Mouse (Mus musculus) bone marrow macrophage, adult 2 months (primary cell): ENCODE results near the gene Rapgef1. TPM values are rescaled to one million over a fixed set of nuclear protein-coding genes. Genes with fewer than 3 reads are reported as not detected.

ENCODE experiments used
- H3K27ac ChIP-seq: 2 replicates; pipeline ENCODE4 v1.5.1; 2012; ENCODE audit warnings: low read depth, low read length; ENCODE audit not compliant: insufficient read depth
- H3K4me1 ChIP-seq: 2 replicates; pipeline ENCODE4 v1.6.1; 2012; ENCODE audit warnings: low read length; ENCODE audit not compliant: control insufficient read depth, insufficient read depth
- H3K4me3 ChIP-seq: 2 replicates; pipeline ENCODE4 v1.5.1; 2012; ENCODE audit warnings: mild to moderate bottlenecking, low read length, moderate library complexity; ENCODE audit not compliant: insufficient read depth
- CTCF ChIP-seq: IDR thresholded peaks from 2 replicates; pipeline ENCODE4 v1.5.1; 2012; ENCODE audit warnings: low read depth, mild to moderate bottlenecking, low read length, moderate library complexity
- POLR2A ChIP-seq: IDR thresholded peaks from 2 replicates; pipeline ENCODE4 v1.6.1; 2012; ENCODE audit warnings: mild to moderate bottlenecking, low read depth, low read length, borderline replicate concordance
- polyA plus RNA-seq: library from polyadenylated mRNA; stranded (reverse); fragments of >200 nt; gene quantifications from 2 replicates; pipeline ENCODE4 v1.2.4, GENCODE M21; 2012; ENCODE audit not compliant: missing spikeins, insufficient read depth, insufficient read length

Gene Rapgef1
- polyA plus RNA-seq, 1 experiment: 23.6 TPM

DNA sequence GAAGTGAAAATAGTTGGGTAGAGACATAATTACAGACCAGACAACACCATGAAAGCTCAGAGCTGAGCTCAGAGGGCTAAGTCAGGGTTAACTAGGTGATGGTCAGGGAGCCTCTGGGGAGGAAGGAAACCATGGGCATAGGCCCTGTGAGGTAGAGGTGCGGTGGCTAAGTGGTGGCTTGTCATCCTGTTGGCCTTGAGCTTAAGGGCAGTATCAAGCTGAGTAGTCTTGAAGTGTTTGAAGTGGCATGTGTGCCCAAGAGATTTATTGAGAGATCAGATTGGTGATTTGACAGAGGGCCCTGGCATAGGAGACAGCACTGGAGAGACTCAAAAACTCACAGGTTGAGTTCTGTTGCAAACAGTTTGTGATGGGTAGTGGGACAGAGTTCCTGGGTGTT is 36.6 kb downstream of the Rapgef1 start:
- peaks cover 27% of the 10 kb centered on the region for H3K4me1 ChIP-seq

DNA sequence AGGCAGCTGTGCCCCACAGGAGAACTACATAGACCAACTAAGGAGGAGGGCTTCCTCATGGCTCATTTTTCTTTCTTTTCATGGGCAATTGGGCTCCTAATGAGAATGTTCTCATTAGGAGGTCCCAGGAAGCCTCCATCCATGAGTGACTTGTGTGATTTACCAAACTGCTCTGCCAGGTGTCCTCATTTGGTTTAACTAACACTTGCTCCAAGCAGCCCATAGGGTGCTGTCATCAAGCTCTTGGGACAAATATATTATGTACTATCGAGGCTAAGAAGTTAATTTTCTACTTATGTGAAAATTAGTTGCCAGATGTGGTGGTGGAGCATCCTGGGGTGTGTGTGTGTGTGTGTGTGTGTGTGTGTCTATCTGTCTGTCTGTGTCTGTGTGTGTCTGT is 37.6 kb downstream of the Rapgef1 start:
- Histone ChIP-seq H3K4me1 (peaks cover 32% of the 10 kb centered on the region), H3K27ac (no peak overlapping the region), H3K4me3 (no peak overlapping the region)
- TF ChIP-seq CTCF: no peak

More for the DNA sequence above, 36.6 kb downstream of the Rapgef1 start:
- H3K4me3 ChIP-seq: no peak overlapping the region
- TF ChIP-seq CTCF: no peak
- no peak for TF ChIP-seq POLR2A
- H3K27ac ChIP-seq: no peak overlapping the region

DNA sequence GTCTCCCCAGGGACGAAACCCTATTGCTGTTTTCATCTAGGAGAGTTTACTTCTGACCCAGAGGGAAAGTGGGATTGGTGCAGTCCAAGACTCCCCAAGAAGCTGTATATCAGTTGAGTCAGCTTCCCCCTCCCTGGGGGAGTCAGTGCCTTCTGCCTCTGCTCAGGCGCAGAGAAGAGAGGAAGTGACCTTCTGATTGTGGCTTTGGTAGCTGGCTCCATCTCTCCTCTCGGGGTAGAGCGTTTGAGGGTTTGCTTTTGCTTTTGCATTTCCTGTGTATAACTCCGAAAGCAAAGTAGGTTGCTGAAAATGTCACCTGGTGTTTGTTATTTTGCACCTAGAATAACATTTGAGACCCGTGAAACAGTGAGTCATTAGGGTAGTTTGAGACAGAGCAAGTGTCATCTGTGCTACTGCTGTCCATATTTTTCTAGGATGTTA is 42.3 kb downstream of the Rapgef1 start:
- Histone ChIP-seq H3K4me1 (peaks cover 45% of the 10 kb centered on the region), H3K4me3 (peak overlapping the region; percentile 6), H3K27ac (peak overlapping the region; percentile 67)
- TF ChIP-seq POLR2A: no peak
- TF ChIP-seq CTCF: no peak

DNA sequence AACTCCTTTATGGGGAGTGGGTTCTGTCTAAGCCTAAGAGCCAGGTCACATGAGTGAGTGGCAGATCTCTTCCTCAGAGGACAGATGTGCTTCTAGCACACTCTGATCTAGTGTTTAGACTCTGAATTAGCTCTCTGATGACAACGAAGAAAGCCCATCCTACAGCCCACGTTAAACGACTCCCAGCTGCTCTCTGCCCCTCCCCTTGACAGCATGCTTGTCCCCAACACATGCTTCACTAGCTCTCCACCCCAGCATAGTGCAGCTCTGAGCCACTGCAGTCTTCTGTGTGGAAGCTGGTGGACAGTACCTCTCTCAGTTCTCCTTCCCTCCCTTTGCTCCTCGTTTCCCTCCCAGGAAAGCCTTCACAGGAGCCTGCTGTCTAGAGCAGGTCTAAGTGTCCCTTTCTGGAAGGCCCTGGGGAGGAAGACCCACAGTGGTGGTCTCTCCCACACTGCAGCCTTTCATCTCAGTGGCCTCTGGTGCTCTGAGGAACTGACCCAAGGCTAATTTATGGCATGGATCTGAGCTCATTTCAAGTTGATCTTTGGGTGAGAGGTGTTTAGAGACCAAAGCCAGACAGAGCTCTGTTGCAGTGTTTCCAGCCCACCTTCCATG is 43.8 kb downstream of the Rapgef1 start:
- Histone ChIP-seq H3K4me1 (peaks cover 51% of the 10 kb centered on the region), H3K27ac (peak overlapping the region; percentile 35), H3K4me3 (no peak overlapping the region)
- no peak for TF ChIP-seq POLR2A
- no peak for TF ChIP-seq CTCF

DNA sequence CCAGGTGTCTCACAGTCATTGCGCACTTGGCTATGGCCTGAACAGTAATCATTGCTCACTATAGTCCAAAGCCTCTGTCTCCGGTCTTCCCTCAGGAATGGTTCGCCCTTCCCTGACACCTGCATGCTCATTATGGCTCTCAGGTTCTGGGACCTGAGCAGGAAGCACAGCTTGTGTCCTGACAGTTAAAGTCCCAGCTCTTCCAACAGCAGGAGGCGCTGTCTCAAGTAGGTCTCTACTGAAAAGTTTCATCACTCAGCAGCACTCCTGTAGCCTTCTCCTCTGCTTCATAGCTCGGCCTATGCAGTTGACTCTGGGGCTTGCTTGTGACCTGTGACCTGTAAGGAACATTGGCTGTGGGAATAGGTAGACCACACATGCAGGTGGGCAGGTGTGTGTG is 45.9 kb downstream of the Rapgef1 start:
- TF ChIP-seq CTCF (peak; percentile 65), POLR2A (no peak)
- peaks cover 69% of the 10 kb centered on the region for H3K4me1 ChIP-seq
- H3K27ac ChIP-seq: no peak overlapping the region
- no peak overlapping the region for H3K4me3 ChIP-seq

DNA sequence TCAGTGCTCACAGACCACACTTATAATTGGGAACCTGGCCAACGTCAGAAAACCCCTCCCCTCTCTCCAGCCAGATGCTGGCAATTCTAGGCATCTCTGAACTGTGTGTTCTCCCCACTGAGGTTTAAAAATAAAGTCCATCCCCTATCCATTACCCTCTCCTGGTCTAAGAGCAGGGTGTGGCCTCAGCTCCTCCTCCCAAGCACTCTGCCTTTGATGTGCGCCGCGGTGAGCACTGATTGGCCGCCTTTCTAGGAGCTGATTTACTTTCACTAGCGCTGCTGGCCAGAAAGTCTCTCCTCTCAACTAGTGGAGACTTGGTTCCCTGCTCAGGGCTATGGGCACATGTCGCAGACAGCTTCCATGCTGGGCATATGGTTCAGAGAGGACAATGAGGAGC is 47.1 kb downstream of the Rapgef1 start:
- Histone ChIP-seq H3K27ac (no peak overlapping the region), H3K4me3 (no peak overlapping the region), H3K4me1 (peaks cover 69% of the 10 kb centered on the region)

DNA sequence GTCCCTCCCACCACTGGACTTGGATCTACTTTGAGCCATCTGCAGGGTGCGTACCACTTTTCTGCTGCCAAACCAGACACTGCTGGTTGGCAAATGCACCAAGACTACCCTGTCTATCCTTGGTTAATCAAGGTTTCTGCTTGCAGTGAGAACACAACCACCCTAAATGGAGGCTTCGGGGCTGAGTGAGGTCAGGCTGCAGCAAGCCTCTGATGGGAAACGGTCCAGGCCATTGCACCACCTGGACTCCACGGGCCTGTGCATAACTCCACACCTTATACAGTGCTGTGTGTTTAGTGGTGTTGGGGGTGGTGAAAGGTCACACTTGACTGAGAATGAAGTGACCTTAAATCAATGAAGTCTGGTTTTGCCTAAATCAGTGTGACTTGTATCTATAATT is 47.6 kb downstream of the Rapgef1 start:
- H3K27ac ChIP-seq: no peak overlapping the region
- TF ChIP-seq CTCF (no peak), POLR2A (no peak)
- peaks cover 72% of the 10 kb centered on the region for H3K4me1 ChIP-seq

More for the DNA sequence above, 47.1 kb downstream of the Rapgef1 start:
- TF ChIP-seq POLR2A (no peak), CTCF (no peak)

DNA sequence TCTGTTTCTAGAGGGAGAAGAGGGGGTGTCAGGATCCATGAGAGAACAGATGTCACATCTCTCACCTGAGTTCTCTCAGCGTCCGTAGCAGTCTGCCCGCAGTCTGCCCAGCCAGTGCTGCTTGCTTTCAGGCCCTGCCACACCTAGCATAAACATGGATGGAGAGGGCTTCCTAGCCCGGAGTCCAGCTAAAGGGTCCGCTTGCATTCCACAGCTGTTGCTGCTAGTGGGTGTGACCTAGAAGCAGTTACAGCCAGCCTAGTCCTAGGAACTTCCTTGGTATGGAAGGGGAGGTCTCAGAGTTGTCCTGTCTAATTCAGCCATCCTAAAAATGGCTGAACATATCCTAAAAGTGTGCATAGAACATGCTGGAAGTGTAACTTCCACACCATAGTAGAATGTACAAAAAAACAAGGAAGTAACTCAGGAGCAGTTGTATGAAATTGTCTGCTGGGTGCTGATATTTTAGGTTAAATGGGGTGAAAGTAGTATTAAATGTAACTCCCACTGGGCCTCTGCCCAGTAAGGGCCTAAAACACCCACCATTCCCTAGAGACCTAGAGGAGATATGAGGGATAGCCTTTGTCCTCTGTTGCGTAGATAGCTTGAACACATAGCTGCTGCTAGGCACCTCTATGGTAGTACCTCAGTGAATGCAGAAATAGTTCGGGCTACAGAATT is 48.6 kb downstream of the Rapgef1 start:
- Histone ChIP-seq H3K4me1 (peaks cover 70% of the 10 kb centered on the region), H3K4me3 (no peak overlapping the region), H3K27ac (no peak overlapping the region)
- TF ChIP-seq POLR2A (no peak), CTCF (no peak)

More for the DNA sequence above, 47.6 kb downstream of the Rapgef1 start:
- no peak overlapping the region for H3K4me3 ChIP-seq

DNA sequence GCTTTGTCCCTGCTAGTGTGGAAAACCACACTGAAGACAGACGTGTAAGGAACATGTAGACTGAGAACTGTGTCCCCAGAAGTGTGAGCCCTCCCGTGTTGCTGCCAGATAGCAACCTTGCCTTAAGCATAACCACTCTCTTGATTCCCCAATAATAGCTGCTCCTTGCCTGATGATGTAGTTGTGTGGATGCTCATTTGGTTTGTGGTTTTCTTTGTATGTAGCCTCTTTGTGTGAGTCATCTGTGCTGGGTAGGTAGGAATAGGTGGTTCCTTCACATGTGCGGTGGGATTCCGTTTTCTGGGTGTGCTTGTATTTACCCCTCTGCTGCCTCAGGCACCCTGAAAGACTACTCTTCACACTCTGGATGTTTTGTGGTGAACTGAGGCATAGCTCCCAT is 49.4 kb downstream of the Rapgef1 start:
- no peak overlapping the region for H3K27ac ChIP-seq
- H3K4me3 ChIP-seq: no peak overlapping the region
- TF ChIP-seq CTCF: no peak
- no peak for TF ChIP-seq POLR2A
- H3K4me1 ChIP-seq: peaks cover 72% of the 10 kb centered on the region

DNA sequence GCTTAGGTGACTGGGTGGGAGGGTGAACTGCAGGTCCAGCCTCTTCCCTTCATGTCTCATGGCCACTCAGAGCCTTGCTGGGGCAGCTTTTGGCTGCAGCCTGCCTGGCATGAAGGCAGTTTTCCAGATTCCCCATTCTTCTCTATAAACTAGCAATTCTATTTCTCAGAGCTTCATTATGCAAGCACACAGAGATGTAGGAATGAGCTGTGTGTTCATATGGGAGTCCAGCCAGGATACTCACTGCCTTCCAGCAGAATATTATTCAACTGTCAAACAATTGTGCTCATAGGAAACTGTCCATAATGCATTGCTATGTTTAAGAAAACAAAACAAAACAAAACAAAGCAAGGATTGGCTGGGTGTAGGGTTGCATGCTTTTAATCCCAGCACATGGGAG is 50.2 kb downstream of the Rapgef1 start:
- peaks cover 72% of the 10 kb centered on the region for H3K4me1 ChIP-seq
- TF ChIP-seq POLR2A (no peak), CTCF (no peak)
- no peak overlapping the region for H3K27ac ChIP-seq
- H3K4me3 ChIP-seq: no peak overlapping the region
